Mouse (Mus musculus) right cerebral cortex, postnatal 25 days (tissue): Measurements from ENCODE around the gene Gm5475.

ENCODE experiments used
- DNase-seq: peaks from one replicate; pipeline ENCODE4 v3.0.0; 2022

Gene Gm5475

GRCm38 (mm10) chr15:100414011-100414410, 7.9 kb upstream of the Gm5475 start:
- DNase-seq, result no peak

GRCm38 (mm10) chr15:100414942-100415341, 7.0 kb upstream of the Gm5475 start:
- no peak for DNase-seq

GRCm38 (mm10) chr15:100415684-100416083, 6.3 kb upstream of the Gm5475 start:
- no peak for DNase-seq

GRCm38 (mm10) chr15:100417854-100418450, 4.0 kb upstream of the Gm5475 start:
- DNase-seq, result no peak

GRCm38 (mm10) chr15:100419311-100419710, 2.6 kb upstream of the Gm5475 start:
- no peak for DNase-seq

GRCm38 (mm10) chr15:100419901-100420745, 1.8 kb upstream of the Gm5475 start:
- DNase-seq, result no peak

- no peak for DNase-seq
These were observed 739 bp upstream of the Gm5475 start for GRCm38 (mm10) chr15:100421059-100421757.

GRCm38 (mm10) chr15:100422476-100422875, 529 bp downstream of the Gm5475 start:
- DNase-seq, result no peak

GRCm38 (mm10) chr15:100422899-100423860, 1.2 kb downstream of the Gm5475 start:
- DNase-seq, result peak; percentile 97

- DNase-seq, result no peak
These were observed 2.0 kb downstream of the Gm5475 start for GRCm38 (mm10) chr15:100423916-100424315.

GRCm38 (mm10) chr15:100424396-100425122, 2.6 kb downstream of the Gm5475 start, which contains the start of gene Slc11a2:
Gene Slc11a2, minus strand, starts transcription at chr15:100425072.
- no peak for DNase-seq

GRCm38 (mm10) chr15:100428296-100428905, 6.5 kb downstream of the Gm5475 start:
- DNase-seq, result no peak

GRCm38 (mm10) chr15:100429959-100430565, 8.1 kb downstream of the Gm5475 start:
- DNase-seq, result no peak

GRCm38 (mm10) chr15:100433234-100433633, 11.3 kb downstream of the Gm5475 start:
- DNase-seq, result no peak

GRCm38 (mm10) chr15:100436112-100436511, 14.2 kb downstream of the Gm5475 start:
- no peak for DNase-seq

GRCm38 (mm10) chr15:100436518-100436917, 14.6 kb downstream of the Gm5475 start:
- no peak for DNase-seq

- DNase-seq, result peak; percentile 84
These were observed 21.4 kb downstream of the Gm5475 start for GRCm38 (mm10) chr15:100443126-100443922.

GRCm38 (mm10) chr15:100446887-100447286, 24.9 kb downstream of the Gm5475 start:
- no peak for DNase-seq

- no peak for DNase-seq
These were observed 26.6 kb downstream of the Gm5475 start for GRCm38 (mm10) chr15:100448572-100448971.

GRCm38 (mm10) chr15:100449495-100449894, 27.5 kb downstream of the Gm5475 start:
- no peak for DNase-seq
